Mouse (Mus musculus) spleen, postnatal 4 days (tissue): ENCODE results near the gene Olfr25.

Source experiments
- DNase-seq, 2 experiments: peaks; one replicate each; pipeline ENCODE4 v3.0.0; 2022; ENCODE audit warnings: low spot score in 2 of 2

The Olfr25 gene

DNA sequence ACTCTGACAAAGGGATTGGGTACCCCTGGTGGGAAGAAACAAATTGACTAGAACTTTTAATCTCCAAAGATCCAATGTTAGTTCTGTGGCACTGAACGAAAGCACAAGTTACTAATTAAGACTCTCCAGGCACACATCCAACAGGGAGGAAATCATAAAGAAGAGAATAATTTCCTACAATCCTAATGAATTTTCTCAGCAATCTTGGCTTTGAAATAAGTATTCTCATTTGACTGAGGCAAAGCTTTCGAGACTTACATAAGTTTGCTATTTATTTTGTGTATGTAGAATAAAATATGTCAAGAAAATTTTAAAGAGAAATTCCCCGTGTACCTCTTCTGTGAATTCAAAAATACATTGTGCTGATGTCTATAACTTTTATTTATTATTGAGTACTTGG is at the start of gene Olfr25:
Gene Olfr25, plus strand, starts transcription at position 301 of the 400 bp plus-strand sequence.
- DNase-seq: no peak

DNA sequence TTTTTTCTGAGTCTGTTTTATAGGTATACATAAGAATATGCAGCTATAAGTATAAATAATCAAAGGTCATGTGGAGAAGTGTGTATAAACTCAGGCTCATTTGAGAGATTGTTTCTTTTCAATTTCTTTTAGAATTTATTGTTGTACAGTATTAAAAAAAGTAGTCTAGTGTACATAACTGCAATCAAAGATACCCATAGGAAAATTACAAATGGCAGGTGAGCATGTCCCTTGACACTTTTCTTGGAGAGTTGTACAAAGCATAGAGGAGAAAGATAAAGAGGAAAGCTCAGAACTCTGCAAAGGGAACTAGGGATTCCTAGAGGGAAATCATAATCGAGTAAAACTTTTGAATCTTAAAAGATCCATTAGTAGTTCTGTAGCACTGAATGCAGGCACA is 38.1 kb upstream of the Olfr25 start, which contains the start of gene Olfr896-ps1:
Gene Olfr896-ps1, plus strand, starts transcription at position 301 of the 400 bp plus-strand sequence.
- no peak for DNase-seq

GRCm38 (mm10) chr9:38348111-38348510 is 19.3 kb downstream of the Olfr25 start, which contains the start of gene Olfr898:
TSS of gene Olfr898 (plus strand) at chr9:38348411.
- DNase-seq: no peak

DNA sequence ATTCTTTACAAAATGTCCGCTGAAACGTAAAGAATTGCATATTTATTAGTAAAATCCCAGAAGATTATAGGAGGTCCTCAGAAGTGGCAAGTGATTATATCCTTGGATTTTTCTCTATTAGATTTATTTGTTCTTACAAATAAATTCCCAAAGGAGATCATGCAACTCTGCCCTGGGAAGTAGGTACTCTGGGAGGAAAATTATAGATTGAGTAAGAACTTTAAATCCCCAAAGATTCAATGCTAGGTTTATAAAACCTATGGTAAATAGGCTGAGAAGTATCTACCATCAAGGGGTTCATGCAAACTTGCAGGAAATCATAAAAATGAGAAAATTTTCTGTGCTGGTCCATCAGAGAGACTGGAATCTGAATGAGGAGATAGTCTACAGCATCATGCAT is 37.7 kb downstream of the Olfr25 start, which contains the start of gene Olfr250:
Gene Olfr250, plus strand, starts transcription at position 301 of the 400 bp plus-strand sequence.
- no peak for DNase-seq

- no peak for DNase-seq
These were observed 47.9 kb downstream of the Olfr25 start, which contains the start of gene Olfr251 for GRCm38 (mm10) chr9:38376786-38377185. TSS of gene Olfr251 (plus strand) at chr9:38377086.
